Mouse (Mus musculus): ENCODE measurements around the gene Fscn3. TPM values are rescaled to one million over a fixed set of nuclear protein-coding genes. Genes with fewer than 3 reads are reported as not detected.

Fscn3 gene
- polyA plus RNA-seq, 1 experiment = not detected

- no peak for DNase-seq (ENCODE audit: low read depth in 1 of 2, low spot score in 2 of 2)
- Histone ChIP-seq H3K27me3 (ENCODE audit: control insufficient read depth, insufficient read depth, low read length) (no peaks in the 10 kb centered on the region), H3K36me3 (ENCODE audit: control insufficient read depth, insufficient read depth, low read length) (no peaks in the 10 kb centered on the region), H3K4me3 (ENCODE audit: extremely low read depth, insufficient read depth, insufficient read length) (no peak overlapping the region), H3K27ac (ENCODE audit: insufficient read depth, low read length) (no peak overlapping the region), H3K4me1 (ENCODE audit: control insufficient read depth, insufficient read depth, insufficient read length) (no peaks in the 10 kb centered on the region)
- TF ChIP-seq POLR2A (IDR thresholded peaks at IDR 0.05; ENCODE audit: low read depth, low read length) (no peak), CTCF (IDR thresholded peaks at IDR 0.05; ENCODE audit: extremely low read depth, insufficient read depth, insufficient read length, insufficient replicate concordance) (no peak)
- 86% methylated on average over 7 of the region's 7 CpGs for WGBS
Observed at GRCm38 (mm10) chr6:28447937-28448336, 20.3 kb downstream of the Fscn3 start.

GRCm38 (mm10) chr6:28449253-28449652 lies 21.7 kb downstream of the Fscn3 start, which contains the start of gene Pax4:
Gene Pax4 (minus strand): TSS chr6:28449353.
- Histone ChIP-seq H3K36me3 (ENCODE audit: control insufficient read depth, insufficient read depth, low read length) (no peaks in the 10 kb centered on the region), H3K27me3 (ENCODE audit: control insufficient read depth, insufficient read depth, low read length) (no peaks in the 10 kb centered on the region), H3K27ac (ENCODE audit: insufficient read depth, low read length) (no peak within 1 kb of the TSS), H3K4me3 (ENCODE audit: extremely low read depth, insufficient read depth, insufficient read length) (no peak within 1 kb of the TSS), H3K4me1 (ENCODE audit: control insufficient read depth, insufficient read depth, insufficient read length) (no peaks in the 10 kb centered on the region)
- WGBS = 91% methylated on average over 2 of the region's 2 CpGs
- TF ChIP-seq CTCF (IDR thresholded peaks at IDR 0.05; ENCODE audit: extremely low read depth, insufficient read depth, insufficient read length, insufficient replicate concordance) (no peak), POLR2A (IDR thresholded peaks at IDR 0.05; ENCODE audit: low read depth, low read length) (no peak)
- DNase-seq (ENCODE audit: low read depth in 1 of 2, low spot score in 2 of 2) = no peak

DNA sequence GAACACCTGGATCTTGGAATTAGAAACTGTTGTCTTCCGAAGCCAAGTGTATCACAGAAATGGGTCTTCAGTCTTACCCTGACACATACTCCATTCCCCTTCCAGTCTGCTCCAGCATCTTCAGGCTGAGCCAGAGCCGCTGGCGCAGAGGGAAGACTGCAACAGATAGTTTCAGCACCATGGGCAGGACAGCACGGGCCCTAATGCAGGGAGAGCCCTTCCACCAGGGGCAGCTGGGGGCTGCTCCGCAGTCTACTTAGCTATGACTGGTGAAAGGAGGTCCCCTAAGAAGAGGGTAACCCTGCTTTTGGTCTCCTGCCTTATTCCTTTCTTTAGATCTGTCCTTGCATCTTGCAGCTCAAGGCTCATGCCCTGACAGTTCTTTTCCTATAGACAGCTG lies 22.9 kb downstream of the Fscn3 start:
- Histone ChIP-seq H3K4me1 (ENCODE audit: control insufficient read depth, insufficient read depth, insufficient read length) (no peaks in the 10 kb centered on the region), H3K4me3 (ENCODE audit: extremely low read depth, insufficient read depth, insufficient read length) (no peak overlapping the region), H3K27ac (ENCODE audit: insufficient read depth, low read length) (no peak overlapping the region), H3K27me3 (ENCODE audit: control insufficient read depth, insufficient read depth, low read length) (no peaks in the 10 kb centered on the region), H3K36me3 (ENCODE audit: control insufficient read depth, insufficient read depth, low read length) (no peaks in the 10 kb centered on the region)
- WGBS = 17% methylated on average over 5 of the region's 5 CpGs
- TF ChIP-seq CTCF (IDR thresholded peaks at IDR 0.05; ENCODE audit: extremely low read depth, insufficient read depth, insufficient read length, insufficient replicate concordance) = no peak
- no peak for TF ChIP-seq POLR2A (IDR thresholded peaks at IDR 0.05; ENCODE audit: low read depth, low read length)
- DNase-seq (ENCODE audit: low read depth in 1 of 2, low spot score in 2 of 2) = no peak

GRCm38 (mm10) chr6:28450977-28451376 lies 23.4 kb downstream of the Fscn3 start:
- no peaks in the 10 kb centered on the region for H3K4me1 ChIP-seq (ENCODE audit: control insufficient read depth, insufficient read depth, insufficient read length)
- H3K36me3 ChIP-seq (ENCODE audit: control insufficient read depth, insufficient read depth, low read length) = no peaks in the 10 kb centered on the region
- no peaks in the 10 kb centered on the region for H3K27me3 ChIP-seq (ENCODE audit: control insufficient read depth, insufficient read depth, low read length)
- no peak overlapping the region for H3K4me3 ChIP-seq (ENCODE audit: extremely low read depth, insufficient read depth, insufficient read length)
- 8% methylated on average over 12 of the region's 12 CpGs for WGBS
- no peak for DNase-seq (ENCODE audit: low read depth in 1 of 2, low spot score in 2 of 2)
- H3K27ac ChIP-seq (ENCODE audit: insufficient read depth, low read length) = no peak overlapping the region
- TF ChIP-seq CTCF (IDR thresholded peaks at IDR 0.05; ENCODE audit: extremely low read depth, insufficient read depth, insufficient read length, insufficient replicate concordance) (no peak), POLR2A (IDR thresholded peaks at IDR 0.05; ENCODE audit: low read depth, low read length) (no peak)

- no peak overlapping the region for H3K4me3 ChIP-seq (ENCODE audit: extremely low read depth, insufficient read depth, insufficient read length)
- no peak overlapping the region for H3K27ac ChIP-seq (ENCODE audit: insufficient read depth, low read length)
- DNase-seq (ENCODE audit: low read depth in 1 of 2, low spot score in 2 of 2) = no peak
- H3K4me1 ChIP-seq (ENCODE audit: control insufficient read depth, insufficient read depth, insufficient read length) = no peaks in the 10 kb centered on the region
- H3K36me3 ChIP-seq (ENCODE audit: control insufficient read depth, insufficient read depth, low read length) = no peaks in the 10 kb centered on the region
- no peaks in the 10 kb centered on the region for H3K27me3 ChIP-seq (ENCODE audit: control insufficient read depth, insufficient read depth, low read length)
- TF ChIP-seq CTCF (IDR thresholded peaks at IDR 0.05; ENCODE audit: extremely low read depth, insufficient read depth, insufficient read length, insufficient replicate concordance) (no peak), POLR2A (IDR thresholded peaks at IDR 0.05; ENCODE audit: low read depth, low read length) (no peak)
Observed at GRCm38 (mm10) chr6:28459221-28459668, 31.7 kb downstream of the Fscn3 start.

- WGBS = 11% methylated on average over 5 of the region's 5 CpGs
- no peak for TF ChIP-seq POLR2A (IDR thresholded peaks at IDR 0.05; ENCODE audit: low read depth, low read length)
- TF ChIP-seq CTCF (IDR thresholded peaks at IDR 0.05; ENCODE audit: extremely low read depth, insufficient read depth, insufficient read length, insufficient replicate concordance) = peak; percentile 41; the same call in 1 of the 2 replicates
Observed at GRCm38 (mm10) chr6:28460534-28460933, 32.9 kb downstream of the Fscn3 start.

DNA sequence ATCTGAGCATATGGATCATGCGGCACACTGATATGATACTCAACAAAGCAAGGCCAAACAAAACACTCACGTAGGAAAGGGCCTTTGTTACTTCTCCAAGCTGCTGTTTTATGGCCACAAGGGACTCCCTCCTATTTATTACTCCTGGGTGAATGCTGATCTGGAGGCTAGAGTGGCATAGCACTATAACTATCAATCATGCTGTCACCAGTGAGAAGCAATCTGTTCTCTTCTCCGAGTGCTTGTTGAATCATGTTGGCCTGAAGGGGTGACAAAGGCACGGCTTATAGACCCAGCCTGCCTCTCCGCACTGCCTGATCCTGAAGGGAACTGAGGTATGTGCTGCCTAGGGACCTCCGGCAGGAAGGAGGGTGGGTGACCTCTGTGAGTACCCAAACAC lies 37.0 kb downstream of the Fscn3 start:
- no peak for TF ChIP-seq CTCF (IDR thresholded peaks at IDR 0.05; ENCODE audit: extremely low read depth, insufficient read depth, insufficient read length, insufficient replicate concordance)
- no peak for TF ChIP-seq POLR2A (IDR thresholded peaks at IDR 0.05; ENCODE audit: low read depth, low read length)
- Histone ChIP-seq H3K36me3 (ENCODE audit: control insufficient read depth, insufficient read depth, low read length) (no peaks in the 10 kb centered on the region), H3K27me3 (ENCODE audit: control insufficient read depth, insufficient read depth, low read length) (no peaks in the 10 kb centered on the region), H3K27ac (ENCODE audit: insufficient read depth, low read length) (no peak overlapping the region), H3K4me1 (ENCODE audit: control insufficient read depth, insufficient read depth, insufficient read length) (no peaks in the 10 kb centered on the region), H3K4me3 (ENCODE audit: extremely low read depth, insufficient read depth, insufficient read length) (no peak overlapping the region)
- WGBS = 85% methylated on average over 6 of the region's 6 CpGs
- DNase-seq (ENCODE audit: low read depth in 1 of 2, low spot score in 2 of 2) = no peak

More at GRCm38 (mm10) chr6:28460534-28460933, 32.9 kb downstream of the Fscn3 start:
- Histone ChIP-seq H3K4me1 (ENCODE audit: control insufficient read depth, insufficient read depth, insufficient read length) (no peaks in the 10 kb centered on the region), H3K27ac (ENCODE audit: insufficient read depth, low read length) (no peak overlapping the region), H3K36me3 (ENCODE audit: control insufficient read depth, insufficient read depth, low read length) (no peaks in the 10 kb centered on the region), H3K4me3 (ENCODE audit: extremely low read depth, insufficient read depth, insufficient read length) (no peak overlapping the region), H3K27me3 (ENCODE audit: control insufficient read depth, insufficient read depth, low read length) (no peaks in the 10 kb centered on the region)
- DNase-seq (ENCODE audit: low read depth in 1 of 2, low spot score in 2 of 2) = peak in 1 of 2 experiments; percentile 41

Measured in spleen, adult 2 months (tissue).